Mouse (Mus musculus) heart, postnatal 0 days (tissue): ENCODE measurements around the gene Lig1.

Experiments
- CTCF ChIP-seq: IDR thresholded peaks from 2 replicates; pipeline ENCODE4 v1.5.1; 2016; ENCODE audit warnings: antibody characterized with exemption, control low read depth, low read depth
- EP300 ChIP-seq: IDR thresholded peaks from 2 replicates; pipeline ENCODE4 v1.6.1; 2016; ENCODE audit warnings: antibody characterized with exemption, low read depth

- no peak for TF ChIP-seq CTCF
- TF ChIP-seq EP300, result no peak
These were observed 12.7 kb upstream of the Lig1 start for GRCm38 (mm10) chr7:13264396-13264795.
